In genomic region chr13:98205111-98205510, GRCm38 (mm10) we compare ENCODE assay signal across 8 mouse cellular contexts. TPM values are rescaled to one million over a fixed set of nuclear protein-coding genes. Genes with fewer than 3 reads are reported as not detected.
DNase-seq lines count a peak whose midpoint lies in the region; ATAC-seq and TF ChIP-seq lines count a peak whose summit lies in the region.

No protein-coding gene starts in this region.

- H3K27ac ChIP-seq in lung, embryonic 16.5 days (ENCODE audit: low read length) = peak overlapping the region; percentile 93
- no peak overlapping the region for H3K27ac ChIP-seq in limb, embryonic 15.5 days
- H3K27ac ChIP-seq in stomach, postnatal 0 days (replicated peaks) = peak overlapping the region; percentile 90

- WGBS in lung, embryonic 16.5 days = 17% methylated on average over 8 of the region's 8 CpGs
- 24% methylated on average over 8 of the region's 8 CpGs for WGBS in limb, embryonic 15.5 days
- WGBS in stomach, postnatal 0 days = 22% methylated on average over 8 of the region's 8 CpGs

- peaks cover 14% of the 10 kb centered on the region for H3K4me1 ChIP-seq in erythroblast, embryonic 14.5 days (ENCODE audit: control insufficient read depth)
- peaks cover 10% of the 10 kb centered on the region for H3K4me1 ChIP-seq in lung, embryonic 16.5 days (replicated peaks; ENCODE audit: control insufficient read depth, insufficient read depth, low read length)
- H3K4me1 ChIP-seq in limb, embryonic 15.5 days = peaks cover 11% of the 10 kb centered on the region
- H3K4me1 ChIP-seq in stomach, postnatal 0 days (replicated peaks; ENCODE audit: control insufficient read depth, insufficient read depth) = no peaks in the 10 kb centered on the region

- TF ChIP-seq EP300 in stomach, postnatal 0 days (optimal IDR thresholded peaks at IDR 0.05) = no peak

- intact Hi-C loops in left cerebral cortex, postnatal 4 days (cut with DNase I) = no loop called here

- peak overlapping the region; percentile 64 for H3K4me3 ChIP-seq in erythroblast, embryonic 14.5 days (replicated peaks)
- peak overlapping the region; percentile 69 for H3K4me3 ChIP-seq in lung, embryonic 16.5 days (ENCODE audit: low read length)
- H3K4me3 ChIP-seq in limb, embryonic 15.5 days = peak overlapping the region; percentile 60
- H3K4me3 ChIP-seq in stomach, postnatal 0 days (ENCODE audit: low read depth, low read length) = peak overlapping the region; percentile 66

- no peaks in the 10 kb centered on the region for H3K36me3 ChIP-seq in erythroblast, embryonic 14.5 days (ENCODE audit: control insufficient read depth)
- no peaks in the 10 kb centered on the region for H3K36me3 ChIP-seq in lung, embryonic 16.5 days (ENCODE audit: control insufficient read depth, insufficient read depth, low read length)
- no peaks in the 10 kb centered on the region for H3K36me3 ChIP-seq in limb, embryonic 15.5 days
- H3K36me3 ChIP-seq in stomach, postnatal 0 days (ENCODE audit: control insufficient read depth, insufficient read depth, low read length) = no peaks in the 10 kb centered on the region

- H3K9me3 ChIP-seq in erythroblast, embryonic 14.5 days (ENCODE audit: control insufficient read depth, low read length) = no peaks in the 10 kb centered on the region
- no peaks in the 10 kb centered on the region for H3K9me3 ChIP-seq in lung, embryonic 16.5 days (ENCODE audit: control insufficient read depth, low read length)
- no peaks in the 10 kb centered on the region for H3K9me3 ChIP-seq in limb, embryonic 15.5 days
- H3K9me3 ChIP-seq in stomach, postnatal 0 days (ENCODE audit: control insufficient read depth, low read length) = no peaks in the 10 kb centered on the region

- peak overlapping the region; percentile 77 for H3K9ac ChIP-seq in lung, embryonic 16.5 days (ENCODE audit: low read length)
- H3K9ac ChIP-seq in limb, embryonic 15.5 days = no peak overlapping the region
- peak overlapping the region; percentile 75; the same call in 1 of the 2 replicates for H3K9ac ChIP-seq in stomach, postnatal 0 days (ENCODE audit: low read length)

- DNase-seq in lung, postnatal 14 days = no peak
- DNase-seq in stomach, postnatal 0 days (ENCODE audit: low spot score) = peak; percentile 30
- no peak for DNase-seq in left cerebral cortex, postnatal 4 days
- DNase-seq in urinary bladder, postnatal 36 days (ENCODE audit: low spot score in 2 of 2) = no peak

- peaks cover 62% of the 10 kb centered on the region for H3K27me3 ChIP-seq in erythroblast, embryonic 14.5 days (ENCODE audit: control insufficient read depth)
- no peaks in the 10 kb centered on the region for H3K27me3 ChIP-seq in lung, embryonic 16.5 days (ENCODE audit: control insufficient read depth, insufficient read depth, low read depth, low read length)
- H3K27me3 ChIP-seq in limb, embryonic 15.5 days = peaks cover 6% of the 10 kb centered on the region
- H3K27me3 ChIP-seq in stomach, postnatal 0 days (ENCODE audit: control insufficient read depth, insufficient read depth, low read length) = no peaks in the 10 kb centered on the region

- no peak for TF ChIP-seq CTCF in stomach, postnatal 0 days (IDR thresholded peaks at IDR 0.05; ENCODE audit: low read depth)

- ATAC-seq in erythroblast, adult 5-6 weeks (replicated peaks; ENCODE audit: low FRiP score, poor library complexity, severe bottlenecking) = no peak
- ATAC-seq in lung, embryonic 16.5 days (ENCODE audit: low read depth) = no peak
- no peak for ATAC-seq in limb, embryonic 15.5 days (ENCODE audit: insufficient number of reproducible peaks, low FRiP score, low TSS enrichment, low read depth)
- ATAC-seq in stomach, postnatal 0 days (ENCODE audit: low FRiP score, low TSS enrichment) = no peak

- H3K4me2 ChIP-seq in lung, embryonic 16.5 days (ENCODE audit: low read depth, low read length) = peak overlapping the region; percentile 93
- H3K4me2 ChIP-seq in limb, embryonic 15.5 days = peak overlapping the region; percentile 98
- H3K4me2 ChIP-seq in stomach, postnatal 0 days (replicated peaks; ENCODE audit: low read depth) = peak overlapping the region; percentile 91

RNA-seq across cellular contexts. Expression of gene Arhgef28, which starts 1.1 kb away (rescaled TPM):
- 0.01 and 0.07 TPM in 2 replicates for polyA plus RNA-seq in erythroblast, embryonic 14.5 days (2012)
- total RNA-seq in erythroblast, adult 5-6 weeks (2015; ENCODE audit: low replicate concordance) = not detected in 2 replicates
- 0.51 and 1.3 TPM in 2 replicates for total RNA-seq in erythroblast, adult 5-6 weeks (2017; ENCODE audit: low replicate concordance)
- 21.7 and 24.4 TPM in 2 replicates for polyA plus RNA-seq in lung, embryonic 16.5 days (2015; fragmentation: Nextera tagmentation; extraction: Ambion mirVana)
- polyA plus RNA-seq in limb, embryonic 15.5 days (2015; fragmentation: Nextera tagmentation; extraction: Ambion mirVana) = 13.3 and 15.0 TPM in 2 replicates
- 23.1 and 23.8 TPM in 2 replicates for polyA plus RNA-seq in stomach, postnatal 0 days (2015; fragmentation: Nextera tagmentation; extraction: Ambion mirVana)
- total RNA-seq in left cerebral cortex, postnatal 4 days (2021) = 10 to 100 TPM; 43.8 to 49.9 TPM

RNA-seq across cellular contexts. Expression of gene Utp15, which starts 57.7 kb away (rescaled TPM):
- polyA plus RNA-seq in erythroblast, embryonic 14.5 days (2012) = 0.05 and 0.23 TPM in 2 replicates
- total RNA-seq in erythroblast, adult 5-6 weeks (2015; ENCODE audit: low replicate concordance) = 2.3 and 8.6 TPM in 2 replicates
- 7.9 and 9.6 TPM in 2 replicates for total RNA-seq in erythroblast, adult 5-6 weeks (2017; ENCODE audit: low replicate concordance)
- polyA plus RNA-seq in lung, embryonic 16.5 days (2015; fragmentation: Nextera tagmentation; extraction: Ambion mirVana) = 26.4 and 28.6 TPM in 2 replicates
- polyA plus RNA-seq in limb, embryonic 15.5 days (2015; fragmentation: Nextera tagmentation; extraction: Ambion mirVana) = 26.4 and 26.9 TPM in 2 replicates
- polyA plus RNA-seq in stomach, postnatal 0 days (2015; fragmentation: Nextera tagmentation; extraction: Ambion mirVana) = 9.5 and 9.6 TPM in 2 replicates
- 10 to 100 TPM; 24.5 to 25.9 TPM for total RNA-seq in left cerebral cortex, postnatal 4 days (2021)

RNA-seq across cellular contexts. Expression of gene Ankra2, which starts 57.8 kb away (rescaled TPM):
- 0.93 and 1.0 TPM in 2 replicates for polyA plus RNA-seq in erythroblast, embryonic 14.5 days (2012)
- 4.6 and 13.8 TPM in 2 replicates for total RNA-seq in erythroblast, adult 5-6 weeks (2015; ENCODE audit: low replicate concordance)
- total RNA-seq in erythroblast, adult 5-6 weeks (2017; ENCODE audit: low replicate concordance) = 7.1 and 7.9 TPM in 2 replicates
- polyA plus RNA-seq in lung, embryonic 16.5 days (2015; fragmentation: Nextera tagmentation; extraction: Ambion mirVana) = 16.8 and 17.2 TPM in 2 replicates
- 23.3 and 25.3 TPM in 2 replicates for polyA plus RNA-seq in limb, embryonic 15.5 days (2015; fragmentation: Nextera tagmentation; extraction: Ambion mirVana)
- 20.5 and 20.6 TPM in 2 replicates for polyA plus RNA-seq in stomach, postnatal 0 days (2015; fragmentation: Nextera tagmentation; extraction: Ambion mirVana)
- 10 to 100 TPM; 77.9 to 82.0 TPM for total RNA-seq in left cerebral cortex, postnatal 4 days (2021)

Comparison
In these comparisons a context has a peak if more than half of its experiments do, and no peak if none do; other contexts are left out.
1. RNA of gene Arhgef28, which starts 1.1 kb away (polyA plus RNA-seq): 23.1 to 23.8 TPM in stomach, postnatal 0 days, 21.7 to 24.4 TPM in lung, embryonic 16.5 days and 13.3 to 15.0 TPM in limb, embryonic 15.5 days; 0.01 to 0.07 TPM in erythroblast, embryonic 14.5 days; every median in the first group is over 10 times any median in the second.
2. Peak in every context shown above with its lines, with median percentiles within 50 percentile points of each other: H3K4me3 ChIP-seq and H3K4me2 ChIP-seq.